In genomic region chr19:29063577-29064363, GRCm38 (mm10) we compare ENCODE assay signal across 8 mouse cellular contexts. TPM values are rescaled to one million over a fixed set of nuclear protein-coding genes. Genes with fewer than 3 reads are reported as not detected.
DNase-seq lines count a peak whose midpoint lies in the region; ATAC-seq lines count a peak whose summit lies in the region.

No protein-coding gene starts in this region.

- DNase-seq in WW6 (ENCODE audit: low read depth, low spot score): peak; percentile 71
- peak; percentile 92 to 95 for DNase-seq in cerebellum, postnatal 36 days
- peak; percentile 86 to 92 for DNase-seq in frontal cortex, postnatal 36 days (ENCODE audit: low spot score in 2 of 2)
- peak; percentile 87 for DNase-seq in left cerebral cortex, adult 11 months (ENCODE audit: low spot score)
- DNase-seq in lung, postnatal 36 days: peak; percentile 97
- DNase-seq in retina, embryonic 14.5 days (ENCODE audit: low spot score): peak; percentile 98
- DNase-seq in thymus, postnatal 36 days: peak; percentile 90 to 93

- no peaks in the 10 kb centered on the region for H3K27me3 ChIP-seq in hindbrain, embryonic 15.5 days

- 17% methylated on average over 18 of the region's 18 CpGs for WGBS in hindbrain, embryonic 15.5 days

- peak; percentile 81 for ATAC-seq in hindbrain, embryonic 15.5 days (ENCODE audit: low FRiP score, low read depth)

- peaks cover 9% of the 10 kb centered on the region for H3K4me1 ChIP-seq in hindbrain, embryonic 15.5 days (replicated peaks)

- no peaks in the 10 kb centered on the region for H3K9me3 ChIP-seq in hindbrain, embryonic 15.5 days

- H3K27ac ChIP-seq in hindbrain, embryonic 15.5 days (replicated peaks): no peak overlapping the region

- peak overlapping the region; percentile 13 for H3K4me3 ChIP-seq in hindbrain, embryonic 15.5 days

- peak overlapping the region; percentile 52 for H3K4me2 ChIP-seq in hindbrain, embryonic 15.5 days

- 0 out of 2 replicates have a peak overlapping the region, but pooled peaks have one; percentile 13 for H3K9ac ChIP-seq in hindbrain, embryonic 15.5 days

- no peaks in the 10 kb centered on the region for H3K36me3 ChIP-seq in hindbrain, embryonic 15.5 days

RNA-seq across cellular contexts. Expression of gene Ak3, which starts 16.0 kb away (rescaled TPM):
- 68.5 and 75.3 TPM in 2 replicates for polyA plus RNA-seq in hindbrain, embryonic 15.5 days (2015; fragmentation: Nextera tagmentation; extraction: Ambion mirVana)

RNA-seq across cellular contexts. Expression of gene Rcl1, which starts 37.4 kb away (rescaled TPM):
- 33.8 and 37.9 TPM in 2 replicates for polyA plus RNA-seq in hindbrain, embryonic 15.5 days (2015; fragmentation: Nextera tagmentation; extraction: Ambion mirVana)
